In the genomic region with DNA sequence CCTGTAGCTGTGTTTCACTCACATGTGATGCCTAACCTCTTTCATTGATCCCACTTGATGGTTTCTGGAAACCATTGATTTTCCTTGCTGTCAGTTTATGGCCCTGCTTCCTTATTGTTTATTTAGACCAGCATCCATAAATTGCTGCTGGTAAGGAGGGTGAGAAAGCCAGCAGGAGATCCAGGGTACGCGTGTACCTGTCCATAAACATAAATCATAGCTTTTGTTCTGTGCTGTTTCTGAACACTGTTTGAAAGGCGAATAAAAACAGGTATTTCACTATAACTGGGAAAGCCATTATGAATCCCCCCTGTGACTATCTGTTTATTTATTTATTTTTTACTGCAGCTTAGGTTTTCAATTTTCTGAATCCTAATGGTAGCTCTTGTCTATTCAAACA, we compare ENCODE assay signal across 35 mouse cellular contexts.
"Had no signal": no experiment of that assay in that cellular context is flagged by ENCODE, and none has a peak within 500 bp of the region (broad histone marks: within the 10 kb centered on the region; RNA-seq: fewer than 3 reads in every experiment).

No protein-coding gene starts in this region.

- H3K36me3 ChIP-seq: heart, embryonic 10.5 days; heart, embryonic 12.5 days; heart, embryonic 13.5 days; heart, embryonic 15.5 days; hindbrain, embryonic 10.5 days; hindbrain, embryonic 12.5 days; hindbrain, embryonic 13.5 days; hindbrain, embryonic 15.5 days; intestine, embryonic 15.5 days; kidney, embryonic 15.5 days had no signal

- H3K27me3 ChIP-seq: heart, embryonic 12.5 days; heart, embryonic 13.5 days; heart, embryonic 15.5 days; hindbrain, embryonic 12.5 days; hindbrain, embryonic 13.5 days; hindbrain, embryonic 15.5 days; intestine, embryonic 15.5 days; kidney, embryonic 15.5 days had no signal

- H3K4me2 ChIP-seq: heart, embryonic 11.5 days; heart, embryonic 12.5 days; heart, embryonic 13.5 days; heart, embryonic 15.5 days; hindbrain, embryonic 12.5 days; hindbrain, embryonic 13.5 days; hindbrain, embryonic 14.5 days; hindbrain, embryonic 15.5 days; intestine, embryonic 15.5 days; kidney, embryonic 15.5 days had no signal

- H3K9ac ChIP-seq: heart, embryonic 12.5 days; heart, embryonic 13.5 days; heart, embryonic 15.5 days; hindbrain, embryonic 12.5 days; hindbrain, embryonic 13.5 days; hindbrain, embryonic 14.5 days; hindbrain, embryonic 15.5 days; intestine, embryonic 15.5 days; kidney, embryonic 15.5 days had no signal

- H3K27ac ChIP-seq: heart, embryonic 10.5 days; heart, embryonic 13.5 days; heart, embryonic 15.5 days; hindbrain, embryonic 10.5 days; hindbrain, embryonic 12.5 days; hindbrain, embryonic 13.5 days; hindbrain, embryonic 14.5 days; hindbrain, embryonic 15.5 days; hindbrain, postnatal 0 days; intestine, embryonic 15.5 days; kidney, embryonic 15.5 days; kidney, postnatal 0 days; layer of hippocampus, adult 2 months had no signal

- ATAC-seq: hindbrain, embryonic 16.5 days; hindbrain, postnatal 0 days; inflammation-experienced regulatory T-cells, adult 6 months; intestine, embryonic 15.5 days; intestine, embryonic 16.5 days; intestine, postnatal 0 days had no signal

- H3K9me3 ChIP-seq: heart, embryonic 10.5 days; heart, embryonic 13.5 days; heart, embryonic 15.5 days; hindbrain, embryonic 10.5 days; hindbrain, embryonic 12.5 days; hindbrain, embryonic 13.5 days; hindbrain, embryonic 15.5 days; intestine, embryonic 15.5 days; kidney, embryonic 15.5 days had no signal

- DNase-seq: heart, postnatal 10 days; heart, postnatal 14 days; heart, postnatal 36 days; heart, postnatal 4 days; kidney, adult 11 months; kidney, adult 18-20 months; kidney, adult 2 months; kidney, adult 8-10 months; kidney, adult 9 months; kidney, postnatal 10 days; kidney, postnatal 14 days; kidney, postnatal 25 days; kidney, postnatal 36 days; kidney, postnatal 4 days; layer of hippocampus, adult 9-11 months; layer of hippocampus, postnatal 36 days had no signal

- H3K4me3 ChIP-seq: heart, embryonic 10.5 days; heart, embryonic 12.5 days; heart, embryonic 13.5 days; heart, embryonic 15.5 days; hindbrain, embryonic 10.5 days; hindbrain, embryonic 12.5 days; hindbrain, embryonic 13.5 days; hindbrain, embryonic 15.5 days; intestine, embryonic 15.5 days; kidney, embryonic 15.5 days; layer of hippocampus, adult 2 months had no signal

- H3K4me1 ChIP-seq: heart, embryonic 10.5 days; heart, embryonic 12.5 days; heart, embryonic 13.5 days; heart, embryonic 15.5 days; hindbrain, embryonic 10.5 days; hindbrain, embryonic 12.5 days; hindbrain, embryonic 13.5 days; hindbrain, embryonic 15.5 days; intestine, embryonic 15.5 days; kidney, embryonic 15.5 days had no signal
